Mouse (Mus musculus): Measurements from ENCODE around the gene Ankrd13d.
A peak's percentile ranks its signal among the peaks of the same experiment; 100 is the strongest.

Gene Ankrd13d

DNA sequence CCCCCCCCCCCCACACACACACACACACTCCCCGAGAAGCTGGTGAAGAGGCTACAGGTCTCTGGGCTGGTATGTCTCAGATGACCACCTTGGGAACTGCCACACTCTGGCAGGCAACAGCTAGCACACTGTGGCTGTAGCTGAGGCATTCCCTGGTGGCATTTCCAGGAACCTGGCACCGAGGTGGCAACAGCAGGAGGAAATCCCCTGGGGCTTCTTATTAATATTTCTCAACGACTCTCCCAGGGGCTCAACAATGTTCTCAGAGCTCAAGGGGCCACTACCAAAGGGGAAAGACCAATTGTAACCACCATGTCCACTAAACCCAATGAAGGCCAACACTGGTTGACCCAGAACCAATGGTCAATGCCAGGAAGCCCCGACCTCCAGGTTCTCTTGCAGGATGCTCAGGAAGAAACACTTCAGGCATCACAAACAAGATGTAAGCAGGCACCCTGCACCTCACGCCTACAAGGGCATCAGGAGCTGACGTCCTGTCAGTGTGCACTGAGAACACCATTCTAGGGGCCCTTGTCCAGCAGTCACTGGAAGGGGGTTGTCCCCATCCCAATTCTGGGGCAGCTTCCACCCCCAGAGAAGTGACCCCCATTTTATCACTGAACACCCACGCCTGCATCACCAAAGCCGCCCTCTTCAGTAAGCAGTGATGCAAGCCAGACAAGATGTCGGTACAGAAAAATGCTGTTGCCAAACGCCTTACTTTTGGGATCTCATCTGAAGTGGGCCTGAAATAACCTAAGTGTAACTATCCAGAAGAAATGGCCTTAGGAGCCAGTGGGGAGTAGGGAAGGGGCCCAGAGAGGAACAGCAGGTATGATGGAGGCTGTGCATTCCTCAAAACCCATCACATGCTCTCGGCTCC lies 18.2 kb upstream of the Ankrd13d start:
- no peak for DNase-seq

DNA sequence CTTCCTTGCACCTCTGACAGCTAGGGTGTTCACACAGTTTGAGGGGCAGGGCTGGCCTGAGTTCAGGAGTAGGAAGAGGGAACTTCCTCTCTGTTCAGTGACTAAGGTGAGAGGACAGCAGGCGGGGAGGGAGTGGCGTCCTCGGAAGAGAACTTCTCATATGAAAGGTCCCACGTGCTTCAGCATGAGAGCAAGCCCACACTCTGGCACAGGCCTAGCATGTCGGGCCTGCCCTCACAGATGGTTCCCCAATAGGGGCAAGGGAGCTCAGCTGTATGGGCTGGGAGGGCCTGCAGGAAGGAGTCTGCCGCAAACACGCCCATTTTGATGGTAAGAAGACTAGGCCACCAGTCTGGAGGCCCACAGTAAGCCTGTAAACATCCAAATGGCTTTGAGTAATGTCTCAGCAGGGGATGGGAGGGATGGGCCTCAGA lies 17.4 kb upstream of the Ankrd13d start:
- DNase-seq, result peak; percentile 42 to 45

DNA sequence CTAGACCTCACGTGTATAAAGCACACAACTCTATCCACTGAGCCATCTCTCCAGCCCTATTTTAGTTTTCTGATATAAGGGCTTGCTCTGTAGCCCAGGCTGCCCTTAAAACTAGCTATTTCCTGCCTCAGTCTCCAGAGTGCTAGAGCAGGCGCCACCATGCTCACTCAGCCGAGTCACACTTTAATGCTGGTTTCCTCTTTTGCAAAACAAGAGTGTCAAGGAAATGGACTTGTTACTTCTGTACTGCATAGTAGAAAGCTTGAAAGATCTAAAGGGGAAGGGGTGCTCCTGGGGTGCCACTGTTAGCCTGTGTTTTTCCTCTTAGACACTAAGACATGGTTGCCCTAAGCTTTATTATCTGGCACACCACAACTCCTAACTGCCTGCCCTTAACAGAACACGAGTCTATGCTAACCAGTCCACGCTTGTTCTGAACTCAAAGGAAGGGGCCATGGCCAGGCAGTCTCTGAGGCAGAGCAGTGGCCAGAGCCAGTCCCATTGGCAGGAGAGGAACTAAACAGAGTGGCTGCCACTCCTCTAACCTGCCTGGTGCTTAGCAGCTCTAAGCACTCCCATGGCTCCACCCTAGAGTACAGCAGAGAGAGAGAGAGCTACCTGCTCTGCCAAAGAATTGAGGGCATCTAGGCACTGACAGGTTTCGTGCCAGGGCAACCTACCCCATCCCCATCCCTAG lies 16.8 kb upstream of the Ankrd13d start:
- peak in 1 of 2 experiments; percentile 17 for DNase-seq

DNA sequence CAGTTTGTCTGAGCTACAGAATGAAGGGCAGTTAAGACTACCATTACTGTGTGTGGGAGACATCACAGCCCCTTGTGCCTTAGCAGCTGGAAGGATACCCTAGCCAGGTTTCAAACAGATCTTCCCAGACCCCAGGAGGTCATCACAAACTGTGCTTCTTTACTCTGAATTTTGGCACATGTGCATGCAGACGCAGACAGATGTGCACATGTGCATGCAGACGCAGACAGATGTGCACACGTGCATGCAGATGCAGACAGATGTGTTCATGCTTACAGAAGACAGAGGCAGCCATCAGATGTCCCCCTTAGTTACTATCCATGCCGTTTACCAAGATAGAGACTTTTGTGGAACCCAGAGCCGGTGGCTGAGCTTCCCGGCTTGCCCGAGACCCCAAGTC lies 16.2 kb upstream of the Ankrd13d start:
- DNase-seq, result no peak

DNA sequence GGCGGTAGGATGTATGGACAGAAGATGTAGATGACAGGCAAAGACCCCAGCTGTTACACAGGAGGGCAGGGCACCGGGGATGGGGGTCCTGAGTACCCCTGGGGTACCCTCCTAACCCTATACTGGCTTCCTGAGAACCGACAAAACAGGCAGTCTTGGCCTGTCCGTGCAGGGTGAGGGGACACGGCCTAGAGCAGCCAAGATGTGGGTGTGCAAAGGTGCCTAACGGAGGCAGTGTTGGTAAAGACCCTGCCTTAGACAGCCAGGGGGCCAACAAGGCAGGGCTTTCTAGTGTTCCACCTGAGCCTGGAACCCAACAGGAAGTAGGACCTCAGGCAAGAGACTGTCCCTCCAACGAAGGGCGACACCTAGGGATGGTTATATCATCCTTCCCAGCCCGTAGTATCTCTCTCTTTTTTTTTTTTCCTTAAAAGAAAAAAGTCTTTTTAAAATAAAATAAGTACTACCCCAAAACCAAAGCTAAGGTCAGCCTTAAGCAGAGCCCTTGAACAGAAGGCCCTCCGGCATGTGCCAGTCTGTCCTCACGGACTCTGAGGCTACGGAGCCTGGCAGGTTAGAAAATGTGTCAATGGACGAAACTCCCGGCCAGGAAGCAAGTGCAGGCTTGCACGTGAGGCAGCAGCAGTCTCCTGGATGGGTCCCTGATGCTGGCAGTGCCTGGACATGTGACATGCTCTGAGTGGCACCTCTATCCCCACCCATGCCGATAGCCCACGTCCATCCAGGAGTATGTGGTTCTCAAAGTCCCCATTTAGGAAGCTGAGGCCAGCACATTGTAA lies 15.6 kb upstream of the Ankrd13d start:
- no peak for DNase-seq

DNA sequence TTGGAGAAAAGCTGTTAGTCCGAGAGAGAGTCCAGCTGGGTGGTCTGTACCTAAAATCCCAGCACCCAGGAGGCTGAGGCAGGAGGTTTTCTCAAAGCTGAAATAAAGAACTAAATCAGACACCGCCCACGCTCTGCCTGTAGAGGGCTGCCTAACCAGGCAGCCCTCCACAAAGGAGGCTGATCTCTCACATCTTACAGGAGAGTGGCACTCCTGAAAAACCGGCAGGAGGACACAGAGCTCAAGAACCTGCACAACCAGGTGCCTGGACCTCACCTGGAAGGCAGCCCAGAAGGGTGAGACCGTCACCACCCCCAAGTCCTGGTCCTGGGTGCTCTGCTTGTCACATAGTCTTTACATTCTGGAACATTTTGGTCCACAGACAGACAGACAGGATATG lies 14.9 kb upstream of the Ankrd13d start:
- DNase-seq, result no peak

DNA sequence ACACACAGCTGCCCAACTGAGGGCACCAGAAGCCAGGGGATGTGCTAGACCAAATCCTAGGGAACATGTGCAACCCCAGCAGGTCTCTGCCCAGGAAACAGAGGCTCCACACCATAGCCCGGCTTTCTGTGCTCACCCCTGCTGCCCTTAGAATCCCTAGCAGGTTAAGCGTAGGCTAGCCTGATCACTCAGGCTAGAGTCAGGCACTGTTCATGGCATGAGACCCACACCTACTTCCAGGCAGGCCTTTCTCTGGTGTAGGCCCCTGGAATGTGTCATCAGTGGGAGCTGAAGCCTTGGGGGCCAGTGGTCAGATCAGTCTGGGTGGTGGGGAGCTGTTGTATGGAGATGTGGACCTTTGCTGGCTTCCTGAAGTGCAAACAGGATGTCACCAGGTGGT lies 13.7 kb upstream of the Ankrd13d start:
- DNase-seq, result no peak

DNA sequence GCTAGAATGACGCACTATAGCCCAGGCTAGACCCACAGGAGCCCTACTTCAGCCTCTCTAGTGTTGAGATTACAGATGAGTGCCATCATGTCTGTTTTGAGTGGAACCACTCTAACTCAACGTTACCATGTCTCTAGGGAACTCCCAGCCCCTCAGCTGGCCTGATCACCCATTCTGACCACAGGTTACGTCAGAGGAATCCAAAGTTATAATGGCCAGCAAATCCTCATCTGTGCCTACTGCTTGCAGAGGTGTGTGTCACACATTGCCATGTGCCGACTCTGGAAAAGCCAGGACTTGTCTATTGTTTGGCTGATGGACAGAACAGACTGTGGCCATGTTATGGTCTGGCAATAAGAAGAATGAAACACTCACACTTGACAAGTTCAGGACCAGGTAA lies 12.5 kb upstream of the Ankrd13d start:
- DNase-seq, result no peak

DNA sequence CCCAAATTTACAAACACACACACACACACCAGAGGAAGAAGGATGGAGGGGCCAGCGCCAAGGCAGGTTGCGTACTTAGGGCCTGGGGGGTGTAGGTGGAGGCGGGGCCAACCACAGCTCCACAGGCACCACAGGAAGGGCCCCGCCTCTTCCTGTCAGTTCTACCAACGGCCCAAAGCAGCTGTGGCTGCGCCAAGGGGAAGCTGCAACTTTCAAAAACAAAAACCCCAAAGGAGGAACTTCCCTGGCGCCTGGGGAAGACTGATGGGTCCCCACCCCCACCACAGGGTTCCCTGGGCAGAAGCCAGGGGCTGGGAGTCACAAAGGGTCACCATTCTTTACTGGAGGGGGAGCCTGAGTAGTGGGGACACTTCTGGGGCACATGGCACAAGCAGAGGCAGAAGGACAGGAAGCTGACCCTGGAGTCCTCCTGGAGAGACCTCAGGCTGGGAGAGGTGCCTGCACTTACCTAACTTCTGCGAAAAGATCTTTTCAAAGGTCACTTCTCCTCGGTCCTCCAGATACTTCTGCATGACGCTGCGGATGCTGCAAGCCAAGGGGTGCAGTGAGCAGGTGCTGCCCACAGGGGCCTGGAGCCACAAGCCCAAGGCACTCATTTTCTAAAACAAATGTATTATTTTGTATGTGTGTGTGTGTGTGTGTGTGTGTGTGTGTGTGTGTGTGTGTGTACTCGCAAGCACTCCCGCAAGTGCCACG lies 11.6 kb upstream of the Ankrd13d start:
- DNase-seq, result peak; percentile 80 to 82

DNA sequence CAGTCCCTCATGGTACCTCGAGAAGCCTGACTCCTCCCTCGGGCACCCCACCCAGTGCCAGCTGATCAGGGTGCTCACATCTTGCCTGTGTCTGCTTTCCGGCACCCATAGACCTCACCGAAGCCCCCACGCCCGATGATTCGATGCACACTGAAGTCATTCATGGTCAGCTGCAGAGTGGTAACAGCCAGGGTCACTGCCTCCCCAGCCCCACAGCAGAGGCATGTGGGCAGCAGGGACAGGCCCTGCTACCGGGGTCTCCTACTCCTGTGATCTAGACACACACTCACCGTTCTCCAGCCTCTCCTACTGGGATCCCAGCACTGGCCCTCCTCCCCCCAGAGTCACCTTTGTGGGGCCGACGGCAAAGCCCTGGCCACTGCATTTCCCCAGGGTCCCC lies 8.2 kb upstream of the Ankrd13d start:
- no peak for DNase-seq

DNA sequence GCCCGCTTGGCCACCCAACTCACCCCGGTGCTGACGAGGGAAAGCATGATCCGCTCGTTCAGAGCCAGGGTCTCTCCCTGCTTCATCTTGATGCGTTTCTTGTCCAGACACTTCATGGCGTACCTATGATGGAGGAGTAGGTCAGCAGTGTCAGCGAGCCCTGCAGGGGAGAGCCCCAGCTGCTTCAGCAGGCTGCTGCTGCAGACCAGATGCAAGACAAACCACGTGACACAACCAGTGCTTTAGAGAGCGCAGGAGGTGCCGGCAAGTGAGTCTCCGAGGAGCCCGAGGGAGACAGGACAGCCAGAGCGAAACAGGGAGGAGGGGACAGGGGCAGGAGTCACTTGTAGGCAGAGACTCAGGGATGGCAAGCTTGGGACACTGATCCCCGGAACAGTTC lies 7.8 kb upstream of the Ankrd13d start:
- no peak for DNase-seq

DNA sequence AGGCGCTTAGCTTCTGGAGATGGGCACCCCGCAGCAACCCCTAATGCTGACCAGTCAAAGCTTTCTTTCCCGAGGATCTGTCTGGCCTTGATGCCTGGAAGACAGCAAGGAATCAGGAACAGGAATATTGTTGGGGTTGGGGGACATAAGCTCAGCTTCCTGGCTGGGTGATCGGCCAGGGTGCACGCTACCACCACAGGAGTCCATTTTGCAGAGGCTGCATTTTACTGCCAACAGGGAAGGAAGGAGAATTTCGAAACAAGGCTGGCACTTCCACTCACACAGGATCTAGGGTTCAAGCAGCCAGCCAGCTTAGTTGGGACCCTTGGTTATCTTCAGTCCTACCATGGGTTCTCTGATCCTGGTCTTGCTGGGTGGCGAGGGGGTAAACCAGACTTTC lies 716 bp upstream of the Ankrd13d start:
- no peak for DNase-seq

DNA sequence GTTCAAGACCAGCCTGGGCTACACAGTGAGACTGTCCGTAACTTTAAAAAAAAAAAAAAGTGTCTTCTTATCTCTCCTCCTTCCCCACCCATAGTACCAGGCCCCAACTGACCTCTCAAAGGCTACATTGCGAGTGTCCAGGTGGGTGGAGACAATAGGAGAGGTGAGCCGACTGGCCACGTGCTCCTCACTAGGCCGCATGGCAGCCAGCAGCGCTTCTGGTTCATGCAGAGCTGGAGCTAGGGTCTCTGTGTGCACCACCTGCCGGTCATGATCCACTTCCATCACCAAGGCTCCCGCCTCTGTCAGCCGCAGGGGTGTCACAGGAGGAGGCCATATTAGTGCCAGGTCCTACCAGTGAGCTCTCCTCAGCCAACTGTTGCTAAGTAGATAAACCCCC lies 2.5 kb downstream of the Ankrd13d start:
- DNase-seq, result no peak

DNA sequence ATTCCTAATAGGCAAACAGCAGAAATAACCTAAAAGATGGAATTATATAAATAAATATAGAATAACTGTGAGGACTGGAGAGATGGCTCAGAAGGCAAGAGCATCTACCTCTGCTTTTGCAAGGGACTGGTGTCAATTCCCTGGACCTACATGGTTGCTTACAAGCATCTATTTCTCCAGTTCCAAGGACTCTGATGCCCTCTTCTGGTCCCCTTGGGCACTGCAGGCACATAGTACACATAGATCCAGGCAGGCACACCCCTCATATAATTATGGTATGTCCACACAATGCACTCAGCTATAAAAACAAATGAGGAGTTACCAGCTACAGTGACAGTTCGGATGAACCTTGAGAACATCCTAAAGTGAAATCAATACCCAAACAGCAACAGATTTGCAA lies 3.5 kb downstream of the Ankrd13d start:
- peak in 1 of 2 experiments; percentile 45 for DNase-seq

DNA sequence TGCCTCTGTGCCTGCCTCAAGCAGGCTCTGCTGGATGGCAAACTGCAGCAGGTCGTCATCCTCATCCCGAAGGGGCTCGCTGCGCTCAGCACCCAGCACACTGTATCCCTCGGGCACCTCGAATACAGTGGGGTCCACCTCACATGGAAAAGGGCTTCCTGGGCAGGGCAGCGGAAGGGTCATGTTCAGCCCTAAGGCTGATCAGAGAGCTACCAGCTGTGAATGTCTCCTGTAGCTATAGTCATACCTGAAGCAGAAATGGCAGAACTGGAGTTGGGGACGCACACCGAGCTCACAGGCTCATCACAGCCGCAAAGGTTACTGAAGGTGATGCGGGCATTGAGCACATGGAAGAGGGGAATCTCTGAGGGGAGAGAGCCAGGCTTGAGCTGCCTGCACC lies 12.0 kb downstream of the Ankrd13d start:
- no peak for DNase-seq

DNA sequence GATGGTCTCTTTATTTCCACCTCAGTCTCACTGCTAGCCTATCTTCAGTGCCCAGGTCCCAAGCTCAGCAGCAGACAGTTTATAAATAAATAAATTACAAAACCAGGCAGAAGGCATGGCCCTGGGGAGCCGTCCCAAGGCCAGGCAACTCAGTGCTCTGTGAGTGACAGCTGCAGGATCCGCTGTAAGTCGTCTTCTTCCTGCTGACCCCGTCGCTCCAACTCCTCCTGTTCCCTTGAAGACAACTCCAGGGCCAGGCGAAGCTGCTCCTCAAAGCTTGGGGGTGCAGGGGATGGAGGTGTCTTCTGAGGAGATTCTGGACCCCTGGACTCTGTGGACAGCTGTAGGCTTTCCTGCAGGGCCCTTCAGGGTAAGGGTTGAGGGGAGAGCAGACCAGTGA lies 12.8 kb downstream of the Ankrd13d start:
- no peak for DNase-seq

DNA sequence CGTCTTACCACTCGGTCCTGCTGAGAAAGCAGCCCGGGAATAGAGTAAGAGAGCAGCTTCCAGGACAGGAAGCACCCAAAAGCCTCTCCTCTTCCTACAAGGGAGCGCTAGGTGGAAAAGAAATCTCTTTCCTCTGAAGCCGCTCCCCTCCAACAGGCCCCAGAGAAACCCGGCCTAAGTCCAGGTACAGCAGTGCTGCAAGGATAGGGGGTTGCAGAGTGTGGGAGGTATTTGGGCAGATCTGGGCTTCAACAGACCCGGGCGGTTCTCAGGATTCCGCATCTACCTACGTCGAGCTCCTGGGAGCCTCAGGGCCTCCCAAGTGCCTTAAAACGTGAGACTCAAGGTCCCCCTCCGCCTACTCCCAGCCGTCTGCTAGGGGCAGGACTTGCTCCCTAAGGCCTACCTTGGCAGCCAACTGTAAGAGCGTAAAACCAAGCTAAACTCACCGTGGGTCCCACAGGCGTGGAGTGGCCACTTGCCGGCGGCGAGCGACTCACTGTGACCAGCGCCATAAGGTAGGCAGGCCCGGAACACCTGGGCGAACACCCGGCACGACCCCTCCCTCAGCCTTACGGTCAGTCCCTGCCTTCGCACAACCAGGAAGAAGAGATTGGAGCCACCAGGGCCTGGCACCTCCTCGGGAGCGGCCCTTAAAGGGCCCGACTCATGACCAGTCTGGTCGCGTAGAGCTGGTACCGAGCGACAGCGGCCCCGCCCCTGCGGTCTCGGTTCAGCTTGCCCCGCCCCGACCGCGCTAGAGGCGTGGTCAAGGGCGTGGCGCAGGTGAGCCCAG lies 14.2 kb downstream of the Ankrd13d start, which contains the start of gene Ssh3:
Gene Ssh3, minus strand, starts transcription at position 615 of the 796 bp plus-strand sequence.
- peak; percentile 92 to 94 for DNase-seq

DNA sequence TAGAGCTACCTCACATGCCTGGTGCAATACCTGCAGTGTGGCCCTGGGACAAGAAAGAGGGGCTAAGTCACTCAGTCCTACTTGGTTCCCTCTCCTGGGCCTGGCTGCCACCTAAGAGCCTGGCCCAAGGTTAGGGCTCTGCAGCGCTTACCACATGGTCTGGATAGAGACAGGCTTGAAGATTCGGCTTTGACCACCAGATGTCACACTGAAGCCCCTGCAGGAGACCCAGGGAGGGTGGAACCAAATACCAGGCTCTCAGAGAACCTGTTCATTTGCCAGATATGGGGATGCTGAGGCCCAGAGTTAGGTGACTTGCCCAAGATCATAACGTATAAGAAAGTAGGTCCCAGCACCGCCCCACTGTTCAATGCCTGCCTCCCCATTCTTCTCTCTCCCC lies 17.0 kb downstream of the Ankrd13d start:
- no peak for DNase-seq

DNA sequence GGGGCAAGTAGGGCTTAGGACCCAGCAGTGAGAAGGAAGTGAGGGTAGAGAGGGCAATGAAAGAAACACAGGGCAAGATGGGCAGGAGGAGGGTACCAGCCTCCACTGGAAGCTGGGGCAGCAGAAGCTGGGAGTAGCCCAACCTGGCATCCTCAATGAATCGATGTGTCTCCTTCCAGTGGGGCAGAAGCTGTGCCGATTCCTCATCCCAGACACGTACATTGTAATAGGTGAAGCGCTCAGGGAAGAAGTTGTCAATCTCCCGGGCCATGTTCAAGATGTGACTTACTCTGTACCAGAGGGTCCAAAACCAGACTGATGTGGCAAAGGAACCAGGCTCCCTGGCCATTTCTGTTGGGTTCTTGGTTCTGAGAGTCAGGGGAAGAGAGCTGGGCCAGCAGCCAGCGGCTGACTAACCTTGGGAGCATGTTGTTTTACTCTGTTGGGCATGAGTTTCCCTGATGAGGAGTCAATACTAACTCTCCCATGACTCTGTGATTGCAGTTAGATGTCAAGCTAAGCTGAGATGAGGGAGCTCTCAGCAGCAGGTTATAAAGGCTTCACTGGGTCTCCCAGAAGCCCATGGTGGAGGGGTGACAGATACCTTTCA lies 18.7 kb downstream of the Ankrd13d start:
- DNase-seq, result no peak

DNA sequence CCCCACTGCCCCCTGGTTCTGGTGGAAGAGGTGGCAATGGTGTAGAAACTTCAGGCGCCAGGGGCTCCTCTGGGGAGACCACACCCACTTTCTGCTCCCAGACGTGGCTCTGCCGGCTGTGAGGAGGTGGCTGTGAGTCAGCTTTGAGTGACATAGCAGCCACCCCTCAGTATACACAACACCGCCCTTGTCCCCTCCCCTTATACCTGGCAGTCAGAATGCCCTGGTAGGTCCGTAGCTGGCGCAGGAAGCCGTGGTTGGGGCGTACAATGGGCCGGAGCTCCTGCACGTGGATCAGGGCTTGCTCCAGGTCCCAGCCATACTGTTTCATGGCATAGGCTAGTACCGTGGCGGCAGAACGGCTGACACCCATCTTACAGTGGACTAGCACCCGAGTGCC lies 19.2 kb downstream of the Ankrd13d start:
- no peak for DNase-seq

DNA sequence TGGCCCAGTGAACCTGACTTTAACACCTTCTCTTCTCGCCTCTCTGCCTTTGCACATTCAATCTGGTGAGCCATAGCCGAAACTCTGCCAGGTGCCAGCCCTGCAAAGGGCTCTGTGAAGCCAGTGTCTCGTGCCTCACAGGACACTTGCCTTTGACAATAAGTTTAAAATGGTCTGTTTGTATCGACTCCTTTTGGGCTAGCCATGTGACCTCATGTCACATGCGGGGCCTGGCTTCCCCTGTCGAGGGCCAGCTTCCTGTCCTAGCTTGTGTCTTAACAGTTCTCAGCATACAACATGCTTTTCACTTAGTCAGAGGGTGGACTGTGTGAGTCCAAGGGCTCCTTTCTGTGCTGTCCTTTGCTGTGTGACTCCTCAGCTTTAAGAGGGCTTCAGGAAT lies 20.2 kb downstream of the Ankrd13d start:
- no peak for DNase-seq
